Mouse (Mus musculus) limb, embryonic 11.5 days (tissue): Measurements from ENCODE around the gene Ccng2. TPM values are rescaled to one million over a fixed set of nuclear protein-coding genes. Genes with fewer than 3 reads are reported as not detected.

Source experiments
- ATAC-seq: fragments of 200-750 bp; cut with Nextera tagmentation; 2 replicates; pipeline ENCODE4 v1.8.0; 2017; ENCODE audit warnings: low read depth; ENCODE audit not compliant: insufficient number of reproducible peaks, low FRiP score, low TSS enrichment
- DNase-seq: peaks from one replicate; pipeline ENCODE4 v3.0.0-alpha.2; 2015; ENCODE audit warnings: low spot score
- H3K27ac ChIP-seq: fragments of 300-500 bp; sonication (generic); replicated peaks from 2 replicates; pipeline ENCODE4 v1.5.1; 2014; ENCODE audit warnings: low read depth, mild to moderate bottlenecking, low read length
- H3K27me3 ChIP-seq: fragments of 300-500 bp; sonication (generic); 2 replicates; pipeline ENCODE4 v1.6.1; 2014; ENCODE audit warnings: mild to moderate bottlenecking, low read length, mixed read lengths; ENCODE audit not compliant: control insufficient read depth, insufficient read depth
- H3K36me3 ChIP-seq: fragments of 300-500 bp; sonication (generic); 2 replicates; pipeline ENCODE4 v1.6.1; 2014; ENCODE audit warnings: mild to moderate bottlenecking, low read length, moderate library complexity, mixed read lengths; ENCODE audit not compliant: control insufficient read depth, insufficient read depth
- H3K4me1 ChIP-seq: fragments of 300-500 bp; sonication (generic); 2 replicates; pipeline ENCODE4 v1.6.1; 2014; ENCODE audit warnings: low read length, mixed read lengths; ENCODE audit not compliant: control insufficient read depth, insufficient read depth
- H3K4me2 ChIP-seq: fragments of 300-500 bp; sonication (generic); 2 replicates; pipeline ENCODE4 v1.6.1; 2014; ENCODE audit warnings: low read depth, mild to moderate bottlenecking, moderate library complexity; ENCODE audit not compliant: severe bottlenecking
- H3K4me3 ChIP-seq: fragments of 300-500 bp; sonication (generic); 2 replicates; pipeline ENCODE4 v1.5.1; 2014; ENCODE audit warnings: low read depth, low read length
- H3K9ac ChIP-seq: fragments of 300-500 bp; sonication (generic); 2 replicates; pipeline ENCODE4 v1.6.1; 2014; ENCODE audit warnings: mild to moderate bottlenecking, low read length
- H3K9me3 ChIP-seq: fragments of 300-500 bp; sonication (generic); 2 replicates; pipeline ENCODE4 v1.6.1; 2016; ENCODE audit warnings: low read length; ENCODE audit not compliant: control insufficient read depth
- WGBS: fragments of 180-500 bp; shearing (Covaris S2); extraction: QIAGEN DNeasy Blood & Tissue Kit; methylation state at CpG from one replicate; pipeline ENCODE4 v1.1.7; 2014; 5-methylcytosine and 5-hydroxymethylcytosine counted together
- polyA plus RNA-seq: library from polyadenylated mRNA; unstranded; fragments of >200 nt; fragmentation: Nextera tagmentation; extraction: Ambion mirVana; gene quantifications from 2 replicates; pipeline ENCODE4 v1.2.1, GENCODE M21; 2014

Gene Ccng2
- polyA plus RNA-seq, 1 experiment from 2014 or later = 79.1 TPM

DNA sequence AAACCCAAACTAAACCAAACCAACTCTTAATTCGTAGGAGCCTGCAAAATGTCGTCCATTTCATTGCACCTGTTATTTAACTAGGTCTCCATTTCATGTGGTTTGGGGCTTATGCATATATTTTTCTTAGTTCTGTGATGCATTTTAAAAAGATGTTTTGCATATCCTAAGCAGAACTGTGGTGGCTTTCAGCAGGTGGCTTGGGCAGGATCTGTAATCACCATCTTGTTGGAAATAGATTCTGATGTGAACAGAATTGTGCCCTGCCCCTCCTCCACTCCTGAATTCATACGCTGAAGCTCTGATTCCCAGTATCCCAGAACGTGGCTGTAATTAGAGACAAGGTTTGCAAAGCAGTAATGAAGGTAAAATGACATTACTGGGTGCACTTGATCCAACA, 32.9 kb upstream of the Ccng2 start:
- Histone ChIP-seq H3K4me2 (no peak overlapping the region), H3K36me3 (no peaks in the 10 kb centered on the region), H3K4me3 (no peak overlapping the region), H3K27ac (no peak overlapping the region), H3K9ac (no peak overlapping the region), H3K27me3 (no peaks in the 10 kb centered on the region), H3K9me3 (no peaks in the 10 kb centered on the region), H3K4me1 (no peaks in the 10 kb centered on the region)
- 75% methylated on average over 4 of the region's 4 CpGs for WGBS
- DNase-seq = no peak
- ATAC-seq = no peak

- ATAC-seq (no peak), DNase-seq (no peak)
- Histone ChIP-seq H3K27ac (no peak overlapping the region), H3K4me3 (no peak overlapping the region), H3K27me3 (no peaks in the 10 kb centered on the region), H3K36me3 (no peaks in the 10 kb centered on the region), H3K4me2 (no peak overlapping the region), H3K4me1 (no peaks in the 10 kb centered on the region), H3K9me3 (no peaks in the 10 kb centered on the region), H3K9ac (no peak overlapping the region)
- WGBS = 77% methylated on average over 2 of the region's 2 CpGs
Measured at GRCm38 (mm10) chr5:93234605-93235004, 32.5 kb upstream of the Ccng2 start.

DNA sequence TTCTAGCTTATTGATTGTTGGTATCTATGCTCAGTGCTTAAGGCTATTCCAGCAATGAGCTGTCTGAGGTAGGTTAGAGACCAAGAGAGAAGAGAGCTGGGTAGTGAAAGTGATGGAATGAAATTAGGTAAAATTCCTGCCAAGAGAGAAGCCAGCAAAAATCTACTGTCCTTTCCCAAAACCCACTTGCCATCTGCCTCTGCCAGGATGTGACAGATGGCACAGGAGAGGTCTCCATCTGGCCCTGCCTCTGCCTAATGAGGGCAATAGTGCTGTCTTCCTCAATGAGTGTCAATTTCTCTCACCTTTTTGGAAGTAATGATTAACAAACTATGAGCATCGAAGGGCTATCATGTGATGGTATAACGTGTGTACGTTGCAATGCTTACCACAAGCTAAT, 31.2 kb upstream of the Ccng2 start:
- Histone ChIP-seq H3K4me1 (no peaks in the 10 kb centered on the region), H3K9me3 (no peaks in the 10 kb centered on the region), H3K9ac (no peak overlapping the region), H3K4me2 (no peak overlapping the region), H3K27me3 (no peaks in the 10 kb centered on the region), H3K36me3 (no peaks in the 10 kb centered on the region), H3K4me3 (no peak overlapping the region), H3K27ac (no peak overlapping the region)
- DNase-seq (no peak), ATAC-seq (no peak)
- WGBS = 77% methylated on average over 3 of the region's 3 CpGs

GRCm38 (mm10) chr5:93236541-93236940, 30.5 kb upstream of the Ccng2 start:
- no peaks in the 10 kb centered on the region for H3K27me3 ChIP-seq
- H3K36me3 ChIP-seq = no peaks in the 10 kb centered on the region
- H3K4me3 ChIP-seq = no peak overlapping the region
- WGBS = 83% methylated on average over 4 of the region's 4 CpGs
- no peaks in the 10 kb centered on the region for H3K4me1 ChIP-seq
- DNase-seq (no peak), ATAC-seq (no peak)
- H3K9me3 ChIP-seq = no peaks in the 10 kb centered on the region
- no peak overlapping the region for H3K4me2 ChIP-seq
- no peak overlapping the region for H3K9ac ChIP-seq
- no peak overlapping the region for H3K27ac ChIP-seq

GRCm38 (mm10) chr5:93239590-93240544, 27.2 kb upstream of the Ccng2 start:
- no peaks in the 10 kb centered on the region for H3K36me3 ChIP-seq
- H3K27me3 ChIP-seq = no peaks in the 10 kb centered on the region
- DNase-seq = no peak
- no peak for ATAC-seq
- H3K27ac ChIP-seq = no peak overlapping the region
- no peak overlapping the region for H3K9ac ChIP-seq
- H3K4me2 ChIP-seq = no peak overlapping the region
- 87% methylated on average over 8 of the region's 8 CpGs for WGBS
- no peaks in the 10 kb centered on the region for H3K4me1 ChIP-seq
- no peaks in the 10 kb centered on the region for H3K9me3 ChIP-seq
- no peak overlapping the region for H3K4me3 ChIP-seq

GRCm38 (mm10) chr5:93245280-93245679, 21.8 kb upstream of the Ccng2 start:
- ATAC-seq (no peak), DNase-seq (no peak)
- no peaks in the 10 kb centered on the region for H3K4me1 ChIP-seq
- H3K4me2 ChIP-seq = no peak overlapping the region
- no peaks in the 10 kb centered on the region for H3K27me3 ChIP-seq
- H3K9me3 ChIP-seq = no peaks in the 10 kb centered on the region
- no peak overlapping the region for H3K9ac ChIP-seq
- no peak overlapping the region for H3K4me3 ChIP-seq
- 92% methylated on average over 2 of the region's 2 CpGs for WGBS
- H3K36me3 ChIP-seq = no peaks in the 10 kb centered on the region
- no peak overlapping the region for H3K27ac ChIP-seq

DNA sequence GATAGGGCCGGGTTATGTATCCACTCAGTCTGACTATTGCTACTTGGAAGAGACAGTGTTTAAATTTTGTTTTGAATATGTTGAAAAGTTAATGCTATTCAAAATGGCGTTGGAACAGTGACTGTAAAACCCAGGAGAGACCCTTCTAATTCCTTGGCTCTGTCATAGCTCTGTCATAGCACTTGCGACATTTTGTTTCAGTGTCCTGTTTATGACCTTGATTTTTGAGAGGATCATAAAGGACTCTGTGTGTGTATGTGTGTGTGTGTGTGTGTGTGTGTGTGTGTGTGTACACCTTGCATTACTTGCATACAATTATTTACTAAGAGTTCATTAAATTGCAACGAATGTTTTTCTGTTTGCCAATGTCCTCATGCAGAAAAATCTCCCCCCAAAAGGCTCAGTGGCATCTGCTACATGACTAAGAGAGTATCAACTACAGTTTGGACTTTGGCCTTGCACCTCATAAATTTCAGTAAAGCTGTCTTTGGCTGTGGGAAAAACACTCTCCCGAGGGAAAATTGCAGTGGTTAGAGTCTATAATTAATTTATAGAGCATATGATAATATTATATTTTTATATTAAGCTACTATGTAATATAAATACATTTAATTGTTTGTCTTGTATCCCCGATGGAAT, 17.0 kb upstream of the Ccng2 start:
- Histone ChIP-seq H3K4me1 (no peaks in the 10 kb centered on the region), H3K9me3 (no peaks in the 10 kb centered on the region), H3K4me3 (no peak overlapping the region), H3K9ac (no peak overlapping the region), H3K36me3 (no peaks in the 10 kb centered on the region), H3K4me2 (no peak overlapping the region), H3K27ac (no peak overlapping the region), H3K27me3 (no peaks in the 10 kb centered on the region)
- WGBS = 72% methylated on average over 6 of the region's 6 CpGs
- ATAC-seq = no peak
- no peak for DNase-seq

- Histone ChIP-seq H3K36me3 (no peaks in the 10 kb centered on the region), H3K9me3 (no peaks in the 10 kb centered on the region), H3K4me1 (no peaks in the 10 kb centered on the region), H3K9ac (no peak overlapping the region), H3K4me3 (no peak overlapping the region), H3K27me3 (no peaks in the 10 kb centered on the region), H3K4me2 (no peak overlapping the region), H3K27ac (no peak overlapping the region)
- ATAC-seq = no peak
- no peak for DNase-seq
- WGBS = 81% methylated on average over 12 of the region's 12 CpGs
Measured at GRCm38 (mm10) chr5:93251001-93251760, 15.9 kb upstream of the Ccng2 start.
